Mouse (Mus musculus): Measurements from ENCODE around the gene Cblc. TPM values are rescaled to one million over a fixed set of nuclear protein-coding genes. Genes with fewer than 3 reads are reported as not detected.

Cblc gene
- total RNA-seq (2023) = not detected

GRCm38 (mm10) chr7:19796697-19797588 is at the start of gene Cblc:
TSS of gene Cblc (minus strand) at chr7:19796809.

GRCm38 (mm10) chr7:19822604-19823058 is 26.0 kb upstream of the Cblc start, which contains the start of gene Bcl3:
TSS of gene Bcl3 (minus strand) at chr7:19822770.

GRCm38 (mm10) chr7:19770984-19771391 is 25.6 kb downstream of the Cblc start, which contains the start of gene Bcam:
TSS of gene Bcam (minus strand) at chr7:19771016.

GRCm38 (mm10) chr7:19750217-19751069 is 46.2 kb downstream of the Cblc start, which contains the start of gene Nectin2:
TSS of gene Nectin2 (minus strand) at chr7:19750483.

Other genes starting within 250 kb of the Cblc start
- 61.6 TPM for gene Ppp1r37, start 233.7 kb downstream of the Cblc start, total RNA-seq (2023)
- 0.83 TPM for gene Zfp296, start 219.5 kb downstream of the Cblc start, total RNA-seq (2023)
- 52.5 TPM for gene Gemin7, start 219.2 kb downstream of the Cblc start, total RNA-seq (2023)
- 84.2 TPM for gene Clasrp, start 192.3 kb downstream of the Cblc start, total RNA-seq (2023)
- gene Relb, start 167.4 kb downstream of the Cblc start, total RNA-seq (2023) = 56.3 TPM
- 76.6 TPM for gene Clptm1, start 131.8 kb downstream of the Cblc start, total RNA-seq (2023)
- gene Apoc2, start 118.9 kb downstream of the Cblc start, total RNA-seq (2023) = not detected
- gene Gm44805, start 115.4 kb downstream of the Cblc start, total RNA-seq (2023) = not detected
- not detected for gene Apoc4, start 115.3 kb downstream of the Cblc start, total RNA-seq (2023)
- 2.0 TPM for gene Apoc1, start 104.1 kb downstream of the Cblc start, total RNA-seq (2023)
- gene Apoe, start 97.6 kb downstream of the Cblc start, total RNA-seq (2023) = 38.1 TPM
- 56.8 TPM for gene Tomm40, start 81.4 kb downstream of the Cblc start, total RNA-seq (2023)
- gene Nectin2, start 46.3 kb downstream of the Cblc start, total RNA-seq (2023) = 0.62 TPM
- gene Bcam, start 25.8 kb downstream of the Cblc start, total RNA-seq (2023) = 2.0 TPM
- gene Bcl3, start 26.0 kb upstream of the Cblc start, total RNA-seq (2023) = 35.9 TPM
- not detected for gene Gm19345, start 55.2 kb upstream of the Cblc start, total RNA-seq (2023)
- 0.68 TPM for gene Ceacam16, start 64.5 kb upstream of the Cblc start, total RNA-seq (2023)
- gene Ceacam19, start 91.2 kb upstream of the Cblc start, total RNA-seq (2023) = not detected
- 92.4 TPM for gene Pvr, start 124.4 kb upstream of the Cblc start, total RNA-seq (2023)
- 5.5 TPM for gene Igsf23, start 153.9 kb upstream of the Cblc start, total RNA-seq (2023)
- not detected for gene Ceacam20, start 168.6 kb upstream of the Cblc start, total RNA-seq (2023)
- gene Nlrp9b, start 194.7 kb upstream of the Cblc start, total RNA-seq (2023) = not detected

All from CD4-positive naive resting alpha-beta T cell, adult 57 days (primary cell).